Mouse (Mus musculus) c-Kit-positive CD71-negative TER-119-negative erythroid progenitor cells, embryonic 14.5 days (primary cell): ENCODE data around the gene Rnf24.

Experiments used
- DNase-seq: peaks from one replicate; pipeline ENCODE4 v3.0.0-alpha.2; 2013; ENCODE audit warnings: low read depth

The Rnf24 gene

GRCm38 (mm10) chr2:131352747-131353563, at the start of gene Rnf24:
Rnf24 (minus strand) TSS chr2:131352892.
- DNase-seq = peak; percentile 90

- no peak for DNase-seq
These were observed 49.3 kb upstream of the Rnf24 start for GRCm38 (mm10) chr2:131401794-131402495.

- DNase-seq = no peak
These were observed 48.2 kb upstream of the Rnf24 start for GRCm38 (mm10) chr2:131400846-131401245.

GRCm38 (mm10) chr2:131397323-131397848, 44.7 kb upstream of the Rnf24 start:
- DNase-seq = no peak

- no peak for DNase-seq
These were observed 33.8 kb upstream of the Rnf24 start for GRCm38 (mm10) chr2:131386350-131386962.

GRCm38 (mm10) chr2:131385176-131385575, 32.5 kb upstream of the Rnf24 start:
- DNase-seq = no peak

- DNase-seq = no peak
These were observed 26.8 kb upstream of the Rnf24 start for GRCm38 (mm10) chr2:131379541-131379940.

- no peak for DNase-seq
These were observed 26.2 kb upstream of the Rnf24 start for GRCm38 (mm10) chr2:131378872-131379271.

GRCm38 (mm10) chr2:131377055-131377454, 24.4 kb upstream of the Rnf24 start:
- DNase-seq = no peak

- DNase-seq = no peak
These were observed 21.0 kb upstream of the Rnf24 start for GRCm38 (mm10) chr2:131373656-131374055.

GRCm38 (mm10) chr2:131372276-131372877, 19.7 kb upstream of the Rnf24 start:
- no peak for DNase-seq

GRCm38 (mm10) chr2:131371811-131372210, 19.1 kb upstream of the Rnf24 start:
- no peak for DNase-seq

GRCm38 (mm10) chr2:131370828-131371227, 18.1 kb upstream of the Rnf24 start:
- DNase-seq = no peak

GRCm38 (mm10) chr2:131364689-131365088, 12.0 kb upstream of the Rnf24 start:
- no peak for DNase-seq

GRCm38 (mm10) chr2:131358481-131358880, 5.8 kb upstream of the Rnf24 start:
- no peak for DNase-seq

- DNase-seq = no peak
These were observed 1.4 kb upstream of the Rnf24 start for GRCm38 (mm10) chr2:131354049-131354448.

GRCm38 (mm10) chr2:131353564-131353915, 848 bp upstream of the Rnf24 start:
- DNase-seq = no peak

- DNase-seq = no peak
These were observed 535 bp downstream of the Rnf24 start for GRCm38 (mm10) chr2:131351968-131352746.

GRCm38 (mm10) chr2:131351471-131351870, 1.2 kb downstream of the Rnf24 start:
- DNase-seq = no peak

GRCm38 (mm10) chr2:131350301-131350700, 2.4 kb downstream of the Rnf24 start:
- no peak for DNase-seq

GRCm38 (mm10) chr2:131345556-131345955, 7.1 kb downstream of the Rnf24 start:
- no peak for DNase-seq

- no peak for DNase-seq
These were observed 8.2 kb downstream of the Rnf24 start for GRCm38 (mm10) chr2:131344449-131344848.
